Mouse (Mus musculus) heart, postnatal 0 days (tissue): Measurements from ENCODE around the gene Ngrn.

Experiments used
- CTCF ChIP-seq: IDR thresholded peaks from 2 replicates; pipeline ENCODE4 v1.5.1; 2016; ENCODE audit warnings: antibody characterized with exemption, control low read depth, low read depth
- EP300 ChIP-seq: IDR thresholded peaks from 2 replicates; pipeline ENCODE4 v1.6.1; 2016; ENCODE audit warnings: antibody characterized with exemption, low read depth

- no peak for TF ChIP-seq CTCF
- TF ChIP-seq EP300 = no peak
Measured at GRCm38 (mm10) chr7:80264606-80265005, 3.6 kb downstream of the Ngrn start.
